Mouse (Mus musculus): ENCODE results near the gene Ttc7b.

DNA sequence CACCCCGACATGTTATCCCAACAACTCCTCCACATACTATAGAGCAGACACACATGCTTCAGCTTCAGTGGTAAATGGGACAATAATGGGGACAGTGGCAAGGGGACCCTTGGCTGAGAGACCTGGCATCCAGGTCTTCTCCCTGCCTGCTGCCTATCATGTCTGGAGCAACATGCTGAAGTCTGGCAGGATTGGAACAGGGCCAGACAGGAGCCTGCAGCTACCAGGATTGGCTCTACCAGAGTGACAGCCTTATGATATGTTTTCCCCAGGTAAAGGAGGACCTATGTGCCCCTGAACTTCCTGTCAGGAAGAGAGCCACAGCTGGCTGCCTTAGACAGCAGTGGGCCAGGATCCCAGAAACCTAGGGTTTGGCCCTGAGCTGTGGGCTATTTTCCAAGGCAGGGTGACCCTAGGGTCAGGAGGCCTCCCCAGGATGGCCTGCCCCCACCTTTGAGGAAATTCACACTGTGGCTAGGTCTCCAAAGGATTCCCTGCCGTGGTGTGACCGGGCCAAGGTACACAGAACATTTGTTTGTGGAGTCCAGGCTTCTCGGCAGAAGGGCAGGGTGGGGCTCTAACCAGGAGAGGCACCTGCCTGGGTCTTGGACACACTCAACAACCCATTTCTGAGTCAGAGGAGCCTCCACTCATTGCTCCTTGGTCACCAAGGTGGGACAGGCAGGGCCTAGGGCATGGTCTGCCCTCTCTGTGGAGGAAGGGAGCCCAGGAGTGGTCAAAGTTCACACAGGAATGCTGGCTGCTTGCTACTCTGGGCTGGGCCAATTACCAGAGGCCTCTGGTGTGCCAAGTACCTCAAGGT is 239.4 kb downstream of the Ttc7b start:
- TF ChIP-seq POLR2A (IDR thresholded peaks at IDR 0.05; ENCODE audit: low read depth, low read length) (no peak), CTCF (IDR thresholded peaks at IDR 0.05; ENCODE audit: extremely low read depth, insufficient read depth, insufficient read length, insufficient replicate concordance) (no peak)

Measured in spleen, adult 2 months (tissue).